Mouse (Mus musculus): ENCODE results near the gene Gm5168. TPM values are rescaled to one million over a fixed set of nuclear protein-coding genes. Genes with fewer than 3 reads are reported as not detected.
"Not testable (repeated sequence)": the region's sequence is repeated elsewhere in the genome, so short reads cannot be mapped to it uniquely, and the experiment has no call there.

The Gm5168 gene
- total RNA-seq (2021): not detected
- long read RNA-seq, experiment 1: 0 reads
- long read RNA-seq, experiment 2: 0 reads

GRCm38 (mm10) chrX:26050941-26051340 is at the start of gene Gm5168:
TSS of gene Gm5168 (minus strand) at chrX:26051041.
- DNase-seq: not testable (repeated sequence)

Other genes with a start within 250 kb of the Gm5168 start
- gene Gm2012, start 180.3 kb upstream of the Gm5168 start, total RNA-seq (2021): not detected